Mouse (Mus musculus) MEL (cell line): ENCODE measurements around the gene Fth1.

ENCODE experiments used
- CTCF ChIP-seq, 3 experiments: IDR thresholded peaks in 2 of 3; conservative IDR thresholded peaks in 1 of 3; 2 replicates each; pipeline ENCODE4 v1.5.1; 2011 to 2012; ENCODE audit warnings: low read length in 3 of 3, low read depth in 2 of 3, mild to moderate bottlenecking in 2 of 3, improper control_type of control experiment in 1 of 3, inconsistent platforms in 1 of 3, mixed read lengths in 1 of 3, moderate library complexity in 1 of 3; ENCODE audit not compliant: control insufficient read depth in 1 of 3, insufficient read depth in 1 of 3, poor library complexity in 1 of 3, severe bottlenecking in 1 of 3
- E2F4 ChIP-seq: IDR thresholded peaks from 2 replicates; pipeline ENCODE4 v1.6.1; 2011; ENCODE audit warnings: low read depth, low read length, improper control_type of control experiment, borderline replicate concordance
- NELFE ChIP-seq: IDR thresholded peaks from 2 replicates; pipeline ENCODE4 v1.6.1; 2011; ENCODE audit warnings: low read depth, low read length, improper control_type of control experiment
- TBP ChIP-seq: IDR thresholded peaks from 2 replicates; pipeline ENCODE4 v1.8.0; 2011; ENCODE audit warnings: low read depth, low read length, improper control_type of control experiment
- UBTF ChIP-seq: IDR thresholded peaks from 2 replicates; pipeline ENCODE4 v1.6.1; 2012; ENCODE audit warnings: low read depth, mild to moderate bottlenecking, inconsistent platforms, low read length, improper control_type of control experiment, moderate library complexity, borderline replicate concordance; ENCODE audit not compliant: insufficient read depth

- TF ChIP-seq UBTF (no peak), E2F4 (no peak), TBP (no peak), NELFE (no peak), CTCF (IDR thresholded peaks at IDR 0.05 in 2 of 3, conservative IDR thresholded peaks at IDR 0.05 in 1 of 3; ENCODE audit: control insufficient read depth in 1 of 3, insufficient read depth in 1 of 3, low read depth in 2 of 3, low read length in 3 of 3, poor library complexity in 1 of 3, severe bottlenecking in 1 of 3) (no peak; a peak in 1 of 6 replicates)
These were observed 11.9 kb downstream of the Fth1 start for GRCm38 (mm10) chr19:9992011-9992958.
